Mouse (Mus musculus) neural tube, embryonic 12.5 days (tissue): ENCODE data around the gene Atp7b. TPM values are rescaled to one million over a fixed set of nuclear protein-coding genes. Genes with fewer than 3 reads are reported as not detected.
A peak's percentile ranks its signal among the peaks of the same experiment; 100 is the strongest.

Source experiments
- ATAC-seq: fragments of 200-750 bp; cut with Nextera tagmentation; 2 replicates; pipeline ENCODE4 v1.8.0; 2017; ENCODE audit warnings: low read depth, mild to moderate bottlenecking, moderate TSS enrichment, moderate library complexity; ENCODE audit not compliant: low FRiP score
- H3K27ac ChIP-seq: fragments of 300-500 bp; sonication (generic); 2 replicates; pipeline ENCODE4 v1.5.1; 2016
- H3K27me3 ChIP-seq: fragments of 300-500 bp; sonication (generic); replicated peaks from 2 replicates; pipeline ENCODE4 v1.6.1; 2016; ENCODE audit warnings: mild to moderate bottlenecking
- H3K36me3 ChIP-seq: fragments of 300-500 bp; sonication (generic); 2 replicates; pipeline ENCODE4 v1.6.1; 2016; ENCODE audit warnings: mild to moderate bottlenecking
- H3K4me1 ChIP-seq: fragments of 300-500 bp; sonication (generic); 2 replicates; pipeline ENCODE4 v1.6.1; 2016
- H3K4me2 ChIP-seq: fragments of 300-500 bp; sonication (generic); replicated peaks from 2 replicates; pipeline ENCODE4 v1.6.1; 2016; ENCODE audit warnings: mild to moderate bottlenecking
- H3K4me3 ChIP-seq: fragments of 300-500 bp; sonication (generic); 2 replicates; pipeline ENCODE4 v1.5.1; 2016
- H3K9ac ChIP-seq: fragments of 300-500 bp; sonication (generic); 2 replicates; pipeline ENCODE4 v1.6.1; 2016; ENCODE audit warnings: mild to moderate bottlenecking
- H3K9me3 ChIP-seq: fragments of 300-500 bp; sonication (generic); 2 replicates; pipeline ENCODE4 v1.6.1; 2016; ENCODE audit warnings: mild to moderate bottlenecking
- WGBS: fragments of 180-500 bp; shearing (Covaris S2); methylation state at CpG from one replicate; pipeline ENCODE4 v1.1.7; 2016; 5-methylcytosine and 5-hydroxymethylcytosine counted together
- polyA plus RNA-seq: library from polyadenylated mRNA; unstranded; fragments of >200 nt; fragmentation: Nextera tagmentation; extraction: Ambion mirVana; gene quantifications from 2 replicates; pipeline ENCODE4 v1.2.1, GENCODE M21; 2016

Atp7b gene
- polyA plus RNA-seq, 1 experiment from 2014 or later: 1.7 TPM

- Histone ChIP-seq H3K36me3 (no peaks in the 10 kb centered on the region), H3K9ac (no peak overlapping the region), H3K4me1 (peaks cover 3% of the 10 kb centered on the region; the same call in 1 of the 2 replicates), H3K27ac (no peak overlapping the region), H3K9me3 (no peaks in the 10 kb centered on the region), H3K4me3 (no peak overlapping the region), H3K4me2 (no peak overlapping the region), H3K27me3 (no peaks in the 10 kb centered on the region)
- 89% methylated on average over 12 of the region's 12 CpGs for WGBS
- no peak for ATAC-seq
Measured at GRCm38 (mm10) chr8:22054674-22055491, 5.2 kb downstream of the Atp7b start.

GRCm38 (mm10) chr8:22047699-22048464, 12.2 kb downstream of the Atp7b start:
- peak; percentile 58; the same call in 1 of the 2 replicates for ATAC-seq
- Histone ChIP-seq H3K27ac (no peak overlapping the region), H3K36me3 (no peaks in the 10 kb centered on the region), H3K4me3 (no peak overlapping the region), H3K4me2 (no peak overlapping the region), H3K9me3 (no peaks in the 10 kb centered on the region), H3K4me1 (0 out of 2 replicates have a peak, but pooled peaks cover 7% of the 10 kb centered on the region), H3K9ac (no peak overlapping the region), H3K27me3 (no peaks in the 10 kb centered on the region)
- 50% methylated on average over 2 of the region's 2 CpGs for WGBS

GRCm38 (mm10) chr8:22043706-22044105, 16.4 kb downstream of the Atp7b start:
- no peaks in the 10 kb centered on the region for H3K9me3 ChIP-seq
- no peak overlapping the region for H3K4me3 ChIP-seq
- no peaks in the 10 kb centered on the region for H3K27me3 ChIP-seq
- no peaks in the 10 kb centered on the region for H3K36me3 ChIP-seq
- no peak overlapping the region for H3K4me2 ChIP-seq
- H3K4me1 ChIP-seq: peaks cover 14% of the 10 kb centered on the region; the same call in 1 of the 2 replicates
- peak; percentile 16; the same call in 1 of the 2 replicates for ATAC-seq
- 56% methylated on average over 12 of the region's 12 CpGs for WGBS
- H3K9ac ChIP-seq: no peak overlapping the region
- H3K27ac ChIP-seq: no peak overlapping the region

GRCm38 (mm10) chr8:22042515-22042914, 17.6 kb downstream of the Atp7b start:
- no peak overlapping the region for H3K9ac ChIP-seq
- no peak overlapping the region for H3K4me2 ChIP-seq
- no peak overlapping the region for H3K27ac ChIP-seq
- 89% methylated on average over 3 of the region's 3 CpGs for WGBS
- no peaks in the 10 kb centered on the region for H3K27me3 ChIP-seq
- no peaks in the 10 kb centered on the region for H3K36me3 ChIP-seq
- H3K4me3 ChIP-seq: no peak overlapping the region
- H3K9me3 ChIP-seq: no peaks in the 10 kb centered on the region
- no peak for ATAC-seq
- H3K4me1 ChIP-seq: peaks cover 14% of the 10 kb centered on the region; the same call in 1 of the 2 replicates

GRCm38 (mm10) chr8:22040153-22040509, 20.0 kb downstream of the Atp7b start:
- Histone ChIP-seq H3K9me3 (no peaks in the 10 kb centered on the region), H3K4me3 (no peak overlapping the region), H3K4me2 (no peak overlapping the region), H3K36me3 (no peaks in the 10 kb centered on the region), H3K4me1 (peaks cover 14% of the 10 kb centered on the region; the same call in 1 of the 2 replicates), H3K27ac (no peak overlapping the region), H3K27me3 (no peaks in the 10 kb centered on the region), H3K9ac (no peak overlapping the region)
- ATAC-seq: no peak
- 43% methylated on average over 6 of the region's 6 CpGs for WGBS

- no peaks in the 10 kb centered on the region for H3K27me3 ChIP-seq
- no peaks in the 10 kb centered on the region for H3K36me3 ChIP-seq
- H3K4me1 ChIP-seq: peaks cover 14% of the 10 kb centered on the region; the same call in 1 of the 2 replicates
- no peak overlapping the region for H3K4me3 ChIP-seq
- WGBS: 19% methylated on average over 15 of the region's 15 CpGs
- H3K4me2 ChIP-seq: no peak overlapping the region
- no peaks in the 10 kb centered on the region for H3K9me3 ChIP-seq
- no peak for ATAC-seq
- no peak overlapping the region for H3K9ac ChIP-seq
- no peak overlapping the region for H3K27ac ChIP-seq
Measured at GRCm38 (mm10) chr8:22039468-22040152, 20.5 kb downstream of the Atp7b start.

GRCm38 (mm10) chr8:22037022-22037421, 23.1 kb downstream of the Atp7b start:
- no peak for ATAC-seq
- Histone ChIP-seq H3K4me2 (no peak overlapping the region), H3K4me1 (peaks cover 7% of the 10 kb centered on the region; the same call in 1 of the 2 replicates), H3K27me3 (no peaks in the 10 kb centered on the region), H3K9ac (no peak overlapping the region), H3K4me3 (no peak overlapping the region), H3K27ac (no peak overlapping the region), H3K36me3 (no peaks in the 10 kb centered on the region), H3K9me3 (no peaks in the 10 kb centered on the region)
- WGBS: 83% methylated on average over 7 of the region's 7 CpGs

GRCm38 (mm10) chr8:22036137-22036536, 24.0 kb downstream of the Atp7b start:
- no peak overlapping the region for H3K9ac ChIP-seq
- H3K4me1 ChIP-seq: peaks cover 7% of the 10 kb centered on the region; the same call in 1 of the 2 replicates
- H3K4me3 ChIP-seq: no peak overlapping the region
- no peaks in the 10 kb centered on the region for H3K27me3 ChIP-seq
- WGBS: 94% methylated on average over 9 of the region's 9 CpGs
- no peak overlapping the region for H3K4me2 ChIP-seq
- no peaks in the 10 kb centered on the region for H3K36me3 ChIP-seq
- ATAC-seq: no peak
- H3K9me3 ChIP-seq: no peaks in the 10 kb centered on the region
- no peak overlapping the region for H3K27ac ChIP-seq

DNA sequence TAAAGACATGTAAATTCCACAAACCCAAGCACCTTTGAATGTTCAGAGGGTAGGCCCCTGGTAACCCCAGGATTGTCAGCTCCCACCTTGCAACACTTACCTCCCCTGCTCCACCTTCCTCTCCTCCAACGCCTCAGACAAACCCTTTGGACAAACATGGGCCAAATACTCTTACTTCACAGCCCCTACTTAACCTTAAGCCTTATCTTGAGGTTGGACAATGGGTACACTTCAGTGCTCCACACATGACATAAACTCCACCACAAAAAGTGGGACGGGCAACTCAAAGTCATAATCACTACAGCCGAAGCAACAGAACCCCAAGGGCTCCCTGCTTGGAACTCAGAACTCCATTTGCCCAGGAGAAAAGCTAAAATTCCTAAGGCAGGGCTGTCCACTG, 29.1 kb downstream of the Atp7b start:
- WGBS: 83% methylated on average over 3 of the region's 3 CpGs
- H3K4me2 ChIP-seq: no peak overlapping the region
- H3K27ac ChIP-seq: no peak overlapping the region
- H3K36me3 ChIP-seq: no peaks in the 10 kb centered on the region
- H3K9me3 ChIP-seq: no peaks in the 10 kb centered on the region
- no peak overlapping the region for H3K9ac ChIP-seq
- H3K4me3 ChIP-seq: no peak overlapping the region
- no peaks in the 10 kb centered on the region for H3K27me3 ChIP-seq
- no peak for ATAC-seq
- H3K4me1 ChIP-seq: no peaks in the 10 kb centered on the region

DNA sequence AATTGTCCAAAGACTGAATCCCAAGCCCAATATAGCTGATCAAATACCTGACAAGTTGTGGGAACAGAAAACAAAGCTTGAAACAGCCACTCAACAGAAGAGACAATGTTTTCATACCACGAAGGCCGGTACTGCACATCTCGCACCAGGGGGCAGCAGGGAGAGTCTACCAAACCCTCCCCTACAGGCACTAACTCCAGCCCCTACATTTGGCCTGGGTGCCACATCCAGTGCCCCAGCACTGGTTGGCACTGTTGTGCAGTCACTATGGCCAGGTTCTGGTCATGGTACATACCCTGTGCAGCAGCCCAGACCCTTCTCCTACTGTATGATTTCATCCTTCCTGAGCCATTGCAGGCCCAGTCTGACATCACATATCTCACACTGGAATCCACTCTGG, 31.1 kb downstream of the Atp7b start:
- H3K9me3 ChIP-seq: no peaks in the 10 kb centered on the region
- no peak for ATAC-seq
- no peak overlapping the region for H3K4me3 ChIP-seq
- no peaks in the 10 kb centered on the region for H3K27me3 ChIP-seq
- H3K27ac ChIP-seq: no peak overlapping the region
- H3K4me1 ChIP-seq: no peaks in the 10 kb centered on the region
- H3K9ac ChIP-seq: no peak overlapping the region
- H3K4me2 ChIP-seq: no peak overlapping the region
- no peaks in the 10 kb centered on the region for H3K36me3 ChIP-seq
- 89% methylated on average over 3 of the region's 3 CpGs for WGBS

GRCm38 (mm10) chr8:22025241-22025640, 34.9 kb downstream of the Atp7b start:
- H3K27me3 ChIP-seq: no peaks in the 10 kb centered on the region
- 77% methylated on average over 4 of the region's 4 CpGs for WGBS
- no peak overlapping the region for H3K9ac ChIP-seq
- ATAC-seq: no peak
- no peaks in the 10 kb centered on the region for H3K4me1 ChIP-seq
- no peak overlapping the region for H3K4me2 ChIP-seq
- H3K9me3 ChIP-seq: no peaks in the 10 kb centered on the region
- no peak overlapping the region for H3K27ac ChIP-seq
- no peak overlapping the region for H3K4me3 ChIP-seq
- H3K36me3 ChIP-seq: no peaks in the 10 kb centered on the region

- no peak for ATAC-seq
- Histone ChIP-seq H3K9ac (no peak overlapping the region), H3K36me3 (no peaks in the 10 kb centered on the region), H3K4me3 (no peak overlapping the region), H3K9me3 (no peaks in the 10 kb centered on the region), H3K4me1 (no peaks in the 10 kb centered on the region), H3K27ac (no peak overlapping the region), H3K4me2 (no peak overlapping the region), H3K27me3 (no peaks in the 10 kb centered on the region)
- WGBS: 62% methylated on average over 7 of the region's 7 CpGs
Measured at GRCm38 (mm10) chr8:22022244-22022643, 37.9 kb downstream of the Atp7b start.
